Mouse (Mus musculus): ENCODE measurements at regions not wholly inside any gene's neighbourhood (a gene's known extent, or its start where the extent isn't known, plus 50 kb on each side); places are given as distances from the start of the nearest gene placed in this dataset.
A peak's percentile ranks its signal among the peaks of the same experiment; 100 is the strongest.
"Not testable (repeated sequence)": the region's sequence is repeated elsewhere in the genome, so short reads cannot be mapped to it uniquely, and the experiment has no call there.

GRCm38 (mm10) chr12:113332226-113332625, 146.5 kb downstream of the Tmem121 start:
- peak in 1 of 2 experiments; percentile 7 for DNase-seq (ENCODE audit: low spot score in 2 of 2)

- no peak for DNase-seq (ENCODE audit: low spot score in 2 of 2)
Measured at GRCm38 (mm10) chr12:113333399-113333798, 147.7 kb downstream of the Tmem121 start.

- DNase-seq (ENCODE audit: low spot score in 2 of 2) = not testable (repeated sequence)
Measured at GRCm38 (mm10) chr12:113333853-113334252, 148.1 kb downstream of the Tmem121 start.

GRCm38 (mm10) chr12:113337271-113337670, 151.5 kb downstream of the Tmem121 start:
- DNase-seq (ENCODE audit: low spot score in 2 of 2) = no peak

GRCm38 (mm10) chr12:113338891-113339290, 150.4 kb upstream of the Adam6b start:
- no peak for DNase-seq (ENCODE audit: low spot score in 2 of 2)

GRCm38 (mm10) chr12:113341046-113341445, 148.3 kb upstream of the Adam6b start:
- no peak for DNase-seq (ENCODE audit: low spot score in 2 of 2)

GRCm38 (mm10) chr12:113355132-113355531, 134.2 kb upstream of the Adam6b start:
- DNase-seq (ENCODE audit: low spot score in 2 of 2) = no peak

- no peak for DNase-seq (ENCODE audit: low spot score in 2 of 2)
Measured at GRCm38 (mm10) chr12:113358077-113358476, 131.2 kb upstream of the Adam6b start.

- DNase-seq (ENCODE audit: low spot score in 2 of 2) = no peak
Measured at GRCm38 (mm10) chr12:113360032-113360431, 129.3 kb upstream of the Adam6b start.

GRCm38 (mm10) chr12:113362409-113363038, 126.8 kb upstream of the Adam6b start:
- no peak for DNase-seq (ENCODE audit: low spot score in 2 of 2)

- no peak for DNase-seq (ENCODE audit: low spot score in 2 of 2)
Measured at GRCm38 (mm10) chr12:113364023-113364422, 125.3 kb upstream of the Adam6b start.

GRCm38 (mm10) chr12:113364437-113364836, 124.9 kb upstream of the Adam6b start:
- no peak for DNase-seq (ENCODE audit: low spot score in 2 of 2)

- DNase-seq (ENCODE audit: low spot score in 2 of 2) = no peak
Measured at GRCm38 (mm10) chr12:113365783-113366182, 123.5 kb upstream of the Adam6b start.

- DNase-seq (ENCODE audit: low spot score in 2 of 2) = no peak
Measured at GRCm38 (mm10) chr12:113366394-113366793, 122.9 kb upstream of the Adam6b start.

GRCm38 (mm10) chr12:113401578-113402113, 87.7 kb upstream of the Adam6b start:
- DNase-seq (ENCODE audit: low spot score in 2 of 2) = no peak

- DNase-seq (ENCODE audit: low spot score in 2 of 2) = no peak
Measured at GRCm38 (mm10) chr12:113402823-113403222, 86.5 kb upstream of the Adam6b start.

- DNase-seq (ENCODE audit: low spot score in 2 of 2) = no peak
Measured at GRCm38 (mm10) chr12:113411113-113411512, 78.2 kb upstream of the Adam6b start.

GRCm38 (mm10) chr12:113413996-113414395, 75.3 kb upstream of the Adam6b start:
- DNase-seq (ENCODE audit: low spot score in 2 of 2) = no peak

- no peak for DNase-seq (ENCODE audit: low spot score in 2 of 2)
Measured at GRCm38 (mm10) chr12:113417521-113417920, 71.8 kb upstream of the Adam6b start.

GRCm38 (mm10) chr12:113418731-113419402, 70.4 kb upstream of the Adam6b start:
- DNase-seq (ENCODE audit: low spot score in 2 of 2) = no peak

GRCm38 (mm10) chr12:113420721-113421305, 68.5 kb upstream of the Adam6b start:
- no peak for DNase-seq (ENCODE audit: low spot score in 2 of 2)

Measured in gastrocnemius, postnatal 4 days (tissue).